Mouse (Mus musculus): ENCODE results near the gene Herpud1. TPM values are rescaled to one million over a fixed set of nuclear protein-coding genes. Genes with fewer than 3 reads are reported as not detected.
A peak's percentile ranks its signal among the peaks of the same experiment; 100 is the strongest.
"Not testable (repeated sequence)": the region's sequence is repeated elsewhere in the genome, so short reads cannot be mapped to it uniquely, and the experiment has no call there.

The Herpud1 gene
- polyA plus RNA-seq, 1 experiment from 2014 or later: 219 TPM

DNA sequence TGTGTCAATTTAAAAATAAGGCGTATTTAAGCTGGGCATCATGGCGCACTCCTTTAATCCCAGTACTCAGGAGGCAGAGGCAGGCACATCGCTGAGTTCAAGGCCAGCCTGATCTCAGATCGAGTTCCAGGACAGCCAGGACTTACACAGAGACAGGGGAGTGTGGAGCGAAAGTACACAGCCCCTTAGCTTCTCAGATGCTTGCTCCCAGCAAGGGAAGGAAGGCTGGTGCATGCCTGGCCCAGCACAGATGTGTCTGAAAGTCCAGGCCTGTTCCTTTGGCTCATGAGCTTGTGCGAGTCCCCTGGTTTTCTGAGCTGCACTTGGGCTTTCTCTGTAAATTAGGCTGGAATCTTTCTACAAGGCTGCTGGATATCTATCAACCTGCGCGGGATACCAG is 4.7 kb downstream of the Herpud1 start:
- no peak for ATAC-seq (ENCODE audit: low read depth)
- Histone ChIP-seq H3K4me2 (ENCODE audit: low read depth, low read length) (no peak overlapping the region), H3K27me3 (ENCODE audit: control insufficient read depth, insufficient read depth, low read depth, low read length) (no peaks in the 10 kb centered on the region), H3K36me3 (ENCODE audit: control insufficient read depth, insufficient read depth) (peaks cover 67% of the 10 kb centered on the region), H3K4me3 (ENCODE audit: low read depth, low read length) (no peak overlapping the region), H3K9ac (ENCODE audit: low read depth, low read length) (no peak overlapping the region), H3K9me3 (replicated peaks; ENCODE audit: control insufficient read depth, low read length) (no peaks in the 10 kb centered on the region), H3K27ac (ENCODE audit: low read length) (no peak overlapping the region), H3K4me1 (ENCODE audit: control insufficient read depth, low read depth, low read length) (peaks cover 8% of the 10 kb centered on the region)
- WGBS (ENCODE audit: insufficient replicate concordance): 92% methylated on average over 8 of the region's 8 CpGs

DNA sequence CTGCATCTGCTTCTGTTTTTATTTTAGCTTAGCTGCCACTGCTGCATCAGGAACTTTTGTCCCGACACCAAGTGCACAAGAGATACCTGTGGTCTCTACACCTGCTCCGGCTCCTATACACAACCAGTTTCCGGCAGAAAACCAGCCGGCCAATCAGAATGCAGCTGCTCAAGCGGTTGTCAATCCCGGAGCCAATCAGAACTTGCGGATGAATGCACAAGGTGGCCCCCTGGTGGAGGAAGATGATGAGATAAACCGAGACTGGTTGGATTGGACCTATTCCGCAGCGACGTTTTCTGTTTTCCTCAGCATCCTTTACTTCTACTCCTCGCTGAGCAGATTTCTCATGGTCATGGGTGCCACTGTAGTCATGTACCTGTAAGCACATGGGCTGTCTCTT is 5.9 kb downstream of the Herpud1 start:
- ATAC-seq (ENCODE audit: low read depth): no peak
- Histone ChIP-seq H3K27me3 (ENCODE audit: control insufficient read depth, insufficient read depth, low read depth, low read length) (no peaks in the 10 kb centered on the region), H3K4me1 (ENCODE audit: control insufficient read depth, low read depth, low read length) (peaks cover 8% of the 10 kb centered on the region), H3K27ac (ENCODE audit: low read length) (no peak overlapping the region), H3K4me3 (ENCODE audit: low read depth, low read length) (no peak overlapping the region), H3K9ac (ENCODE audit: low read depth, low read length) (no peak overlapping the region), H3K4me2 (ENCODE audit: low read depth, low read length) (no peak overlapping the region), H3K36me3 (ENCODE audit: control insufficient read depth, insufficient read depth) (peaks cover 68% of the 10 kb centered on the region), H3K9me3 (replicated peaks; ENCODE audit: control insufficient read depth, low read length) (no peaks in the 10 kb centered on the region)
- WGBS (ENCODE audit: insufficient replicate concordance): 86% methylated on average over 12 of the region's 12 CpGs

DNA sequence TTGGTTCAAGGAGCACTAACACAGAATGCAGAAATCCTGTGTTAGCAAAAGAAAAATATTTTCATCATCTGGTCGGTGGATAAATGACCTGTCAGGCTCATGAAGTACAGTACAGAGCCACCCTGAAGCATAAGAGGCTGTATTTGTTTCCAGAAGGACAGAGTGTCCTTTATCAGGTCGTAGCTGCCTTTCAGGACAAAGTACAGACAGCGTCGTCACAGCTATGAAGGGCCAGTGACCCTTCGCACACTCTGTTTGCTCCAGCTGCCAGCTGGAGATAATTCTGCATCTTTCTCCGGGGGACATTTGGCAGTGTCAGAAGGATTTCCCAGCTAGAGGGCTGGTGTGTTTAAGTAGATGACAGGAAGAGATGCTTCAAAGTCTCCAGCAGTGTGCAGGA is 6.4 kb downstream of the Herpud1 start:
- no peak for ATAC-seq (ENCODE audit: low read depth)
- Histone ChIP-seq H3K9ac (ENCODE audit: low read depth, low read length) (no peak overlapping the region), H3K27me3 (ENCODE audit: control insufficient read depth, insufficient read depth, low read depth, low read length) (no peaks in the 10 kb centered on the region), H3K27ac (ENCODE audit: low read length) (no peak overlapping the region), H3K4me3 (ENCODE audit: low read depth, low read length) (no peak overlapping the region), H3K4me1 (ENCODE audit: control insufficient read depth, low read depth, low read length) (peaks cover 8% of the 10 kb centered on the region), H3K4me2 (ENCODE audit: low read depth, low read length) (no peak overlapping the region), H3K36me3 (ENCODE audit: control insufficient read depth, insufficient read depth) (peaks cover 73% of the 10 kb centered on the region), H3K9me3 (replicated peaks; ENCODE audit: control insufficient read depth, low read length) (no peaks in the 10 kb centered on the region)
- 61% methylated on average over 6 of the region's 6 CpGs for WGBS (ENCODE audit: insufficient replicate concordance)

DNA sequence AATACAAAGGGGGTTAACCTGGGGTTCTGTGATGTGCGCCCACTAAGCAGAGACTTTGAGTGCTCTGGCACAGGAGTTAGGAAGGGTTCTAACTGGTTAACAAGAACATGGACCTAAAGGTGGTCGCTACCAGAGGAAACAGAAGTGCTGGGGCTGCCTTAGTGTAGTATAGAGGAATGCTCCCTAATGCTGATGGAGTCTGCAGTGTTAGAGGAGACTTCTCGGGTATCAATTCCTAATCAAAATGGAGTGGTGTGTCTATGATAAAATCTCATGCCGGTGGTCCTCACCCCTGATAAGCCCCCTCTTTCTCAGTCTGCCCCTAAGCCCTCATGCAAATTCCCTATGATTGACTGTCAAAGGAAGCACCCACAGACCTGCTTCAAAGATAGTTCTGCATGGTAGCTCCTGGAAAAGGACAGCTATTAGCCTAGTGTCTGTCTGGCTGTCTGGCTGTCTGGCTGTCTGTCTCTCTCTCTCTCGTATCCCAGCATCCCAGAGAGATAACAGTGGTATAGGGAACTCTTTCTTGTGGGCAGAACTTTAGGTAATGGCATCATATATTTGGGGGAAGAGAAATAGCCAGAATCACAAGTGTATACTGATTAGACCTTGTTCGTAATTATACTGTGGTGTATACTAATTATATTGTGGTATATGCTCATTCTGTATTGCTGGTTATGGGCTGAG is 9.8 kb downstream of the Herpud1 start:
- H3K4me3 ChIP-seq (ENCODE audit: low read depth, low read length): no peak overlapping the region
- H3K9me3 ChIP-seq (replicated peaks; ENCODE audit: control insufficient read depth, low read length): no peaks in the 10 kb centered on the region
- no peaks in the 10 kb centered on the region for H3K4me1 ChIP-seq (ENCODE audit: control insufficient read depth, low read depth, low read length)
- H3K27ac ChIP-seq (ENCODE audit: low read length): no peak overlapping the region
- no peak overlapping the region for H3K9ac ChIP-seq (ENCODE audit: low read depth, low read length)
- H3K27me3 ChIP-seq (ENCODE audit: control insufficient read depth, insufficient read depth, low read depth, low read length): no peaks in the 10 kb centered on the region
- WGBS (ENCODE audit: insufficient replicate concordance): 78% methylated on average over 6 of the region's 6 CpGs
- no peak overlapping the region for H3K4me2 ChIP-seq (ENCODE audit: low read depth, low read length)
- peaks cover 55% of the 10 kb centered on the region for H3K36me3 ChIP-seq (ENCODE audit: control insufficient read depth, insufficient read depth)
- ATAC-seq (ENCODE audit: low read depth): no peak

DNA sequence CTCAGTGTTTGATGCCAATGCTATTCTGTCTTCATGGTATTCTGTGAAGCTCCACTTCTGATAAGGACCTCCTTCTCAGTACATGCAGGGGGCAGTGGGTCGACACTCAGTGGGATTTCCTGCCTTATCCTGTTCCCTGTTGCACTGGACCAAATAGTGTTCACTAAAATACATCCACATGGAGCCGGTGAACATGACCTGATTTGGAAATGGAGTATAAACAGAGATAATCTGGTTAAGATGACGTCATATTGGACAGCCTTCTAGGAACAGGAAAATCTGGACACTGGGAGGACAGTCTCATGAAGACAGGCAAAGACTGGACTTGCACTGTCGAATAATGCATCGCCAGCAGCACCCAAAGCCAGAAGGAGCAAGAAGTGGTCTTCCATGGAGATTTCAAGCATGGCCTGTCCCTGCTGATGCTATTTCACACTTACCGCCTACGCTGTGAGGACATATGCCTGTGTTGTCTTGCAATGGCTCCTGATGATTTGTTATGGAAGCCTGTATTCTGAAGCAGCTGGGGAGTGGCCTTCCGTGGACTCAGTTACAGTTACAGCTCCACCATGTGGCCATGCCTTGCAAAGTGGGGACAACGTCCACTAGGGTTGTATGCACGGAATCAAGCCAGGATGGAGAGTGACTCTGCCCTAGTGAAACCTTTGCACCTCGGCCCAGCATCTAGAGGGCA is 10.9 kb downstream of the Herpud1 start:
- WGBS (ENCODE audit: insufficient replicate concordance): 61% methylated on average over 11 of the region's 11 CpGs
- no peaks in the 10 kb centered on the region for H3K9me3 ChIP-seq (replicated peaks; ENCODE audit: control insufficient read depth, low read length)
- H3K27ac ChIP-seq (ENCODE audit: low read length): no peak overlapping the region
- H3K9ac ChIP-seq (ENCODE audit: low read depth, low read length): no peak overlapping the region
- H3K4me1 ChIP-seq (ENCODE audit: control insufficient read depth, low read depth, low read length): no peaks in the 10 kb centered on the region
- no peaks in the 10 kb centered on the region for H3K27me3 ChIP-seq (ENCODE audit: control insufficient read depth, insufficient read depth, low read depth, low read length)
- H3K4me2 ChIP-seq (ENCODE audit: low read depth, low read length): no peak overlapping the region
- peaks cover 44% of the 10 kb centered on the region for H3K36me3 ChIP-seq (ENCODE audit: control insufficient read depth, insufficient read depth)
- no peak overlapping the region for H3K4me3 ChIP-seq (ENCODE audit: low read depth, low read length)
- peak; percentile 58 for ATAC-seq (ENCODE audit: low read depth)

DNA sequence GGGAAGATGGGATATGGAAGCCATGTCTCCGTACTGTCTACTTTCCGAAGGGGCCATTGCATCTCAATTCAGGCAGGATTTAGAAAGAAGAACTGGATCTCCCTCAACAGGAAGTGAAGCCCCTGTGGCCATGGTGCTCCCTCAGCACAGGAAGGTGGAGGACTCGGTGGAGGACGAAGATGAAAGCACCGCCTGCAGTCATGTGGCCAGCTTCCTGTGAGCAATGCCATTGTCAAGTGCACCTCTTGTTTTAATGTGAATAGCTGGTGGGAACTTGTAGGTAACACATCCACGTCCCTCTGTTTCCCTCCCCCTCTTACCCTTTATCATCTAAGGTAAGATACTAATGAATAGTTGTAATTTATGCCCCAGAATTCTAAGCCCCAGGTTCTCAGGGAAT is 12.3 kb downstream of the Herpud1 start:
- no peaks in the 10 kb centered on the region for H3K9me3 ChIP-seq (replicated peaks; ENCODE audit: control insufficient read depth, low read length)

DNA sequence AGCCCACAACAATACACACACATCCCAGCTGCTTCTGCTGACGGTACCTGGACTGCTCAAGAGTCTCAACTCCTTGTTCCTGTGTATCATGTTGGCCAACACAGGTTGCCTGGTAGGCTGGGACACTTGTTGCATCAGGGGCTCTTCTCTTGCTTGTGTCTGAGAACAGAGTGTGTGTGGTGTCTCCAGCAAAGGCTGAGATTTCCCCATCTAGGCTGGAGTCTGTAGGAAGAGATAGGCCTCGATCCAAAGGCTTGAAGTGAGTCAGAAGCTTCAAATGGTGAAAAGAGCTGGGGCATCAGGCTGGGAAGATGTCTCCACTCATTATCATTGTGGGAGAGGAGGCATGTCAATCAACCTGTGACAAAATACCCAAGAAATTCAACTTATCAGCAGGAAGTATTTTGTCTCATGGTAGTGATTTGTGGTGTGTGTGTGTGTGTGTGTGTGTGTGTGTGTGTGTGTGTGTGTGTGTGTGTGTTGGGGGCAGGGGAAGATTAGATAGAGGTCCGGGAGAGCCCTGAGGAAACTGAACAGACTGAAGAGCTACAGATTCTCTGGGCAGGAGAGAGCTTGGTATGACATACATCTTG is 13.2 kb downstream of the Herpud1 start:
- no peak overlapping the region for H3K9ac ChIP-seq (ENCODE audit: low read depth, low read length)
- H3K4me1 ChIP-seq (ENCODE audit: control insufficient read depth, low read depth, low read length): no peaks in the 10 kb centered on the region
- H3K27me3 ChIP-seq (ENCODE audit: control insufficient read depth, insufficient read depth, low read depth, low read length): no peaks in the 10 kb centered on the region
- ATAC-seq (ENCODE audit: low read depth): no peak
- no peaks in the 10 kb centered on the region for H3K9me3 ChIP-seq (replicated peaks; ENCODE audit: control insufficient read depth, low read length)
- peaks cover 21% of the 10 kb centered on the region for H3K36me3 ChIP-seq (ENCODE audit: control insufficient read depth, insufficient read depth)
- H3K4me3 ChIP-seq (ENCODE audit: low read depth, low read length): no peak overlapping the region
- WGBS (ENCODE audit: insufficient replicate concordance): 43% methylated on average over 3 of the region's 3 CpGs
- H3K27ac ChIP-seq (ENCODE audit: low read length): no peak overlapping the region
- no peak overlapping the region for H3K4me2 ChIP-seq (ENCODE audit: low read depth, low read length)

More for the DNA sequence above, 12.3 kb downstream of the Herpud1 start:
- Histone ChIP-seq H3K27ac (ENCODE audit: low read length) (no peak overlapping the region), H3K9ac (ENCODE audit: low read depth, low read length) (no peak overlapping the region), H3K4me3 (ENCODE audit: low read depth, low read length) (no peak overlapping the region), H3K4me1 (ENCODE audit: control insufficient read depth, low read depth, low read length) (no peaks in the 10 kb centered on the region), H3K4me2 (ENCODE audit: low read depth, low read length) (no peak overlapping the region), H3K36me3 (ENCODE audit: control insufficient read depth, insufficient read depth) (peaks cover 30% of the 10 kb centered on the region), H3K27me3 (ENCODE audit: control insufficient read depth, insufficient read depth, low read depth, low read length) (no peaks in the 10 kb centered on the region)
- WGBS (ENCODE audit: insufficient replicate concordance): 57% methylated on average over 6 of the region's 6 CpGs
- ATAC-seq (ENCODE audit: low read depth): no peak

DNA sequence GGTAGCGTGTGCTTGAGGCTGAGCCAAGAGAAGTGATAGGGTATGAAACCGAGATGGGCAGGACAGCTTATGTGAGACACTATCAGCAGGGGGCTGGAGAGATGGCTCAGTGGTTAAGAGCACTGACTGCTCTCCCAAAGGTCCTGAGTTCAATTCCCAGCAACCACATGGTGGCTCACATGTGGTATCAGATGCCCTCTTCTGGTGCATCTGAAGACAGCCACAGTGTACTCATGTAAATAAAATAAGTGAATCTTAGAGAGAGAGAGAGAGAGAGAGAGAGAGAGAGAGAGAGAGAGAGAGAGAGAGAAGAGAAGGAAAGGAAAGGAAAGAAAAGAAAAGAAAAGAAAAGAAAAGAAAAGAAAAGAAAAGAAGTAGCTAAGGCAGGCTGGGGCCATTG is 13.7 kb downstream of the Herpud1 start:
- H3K4me3 ChIP-seq (ENCODE audit: low read depth, low read length); H3K27me3 ChIP-seq (ENCODE audit: control insufficient read depth, insufficient read depth, low read depth, low read length); H3K4me1 ChIP-seq (ENCODE audit: control insufficient read depth, low read depth, low read length); H3K4me2 ChIP-seq (ENCODE audit: low read depth, low read length); ATAC-seq (ENCODE audit: low read depth); H3K9ac ChIP-seq (ENCODE audit: low read depth, low read length); H3K27ac ChIP-seq (ENCODE audit: low read length); H3K9me3 ChIP-seq (replicated peaks; ENCODE audit: control insufficient read depth, low read length): not testable (repeated sequence)
- WGBS (ENCODE audit: insufficient replicate concordance): 50% methylated on average over 2 of the region's 2 CpGs
- peaks cover 16% of the 10 kb centered on the region for H3K36me3 ChIP-seq (ENCODE audit: control insufficient read depth, insufficient read depth)

DNA sequence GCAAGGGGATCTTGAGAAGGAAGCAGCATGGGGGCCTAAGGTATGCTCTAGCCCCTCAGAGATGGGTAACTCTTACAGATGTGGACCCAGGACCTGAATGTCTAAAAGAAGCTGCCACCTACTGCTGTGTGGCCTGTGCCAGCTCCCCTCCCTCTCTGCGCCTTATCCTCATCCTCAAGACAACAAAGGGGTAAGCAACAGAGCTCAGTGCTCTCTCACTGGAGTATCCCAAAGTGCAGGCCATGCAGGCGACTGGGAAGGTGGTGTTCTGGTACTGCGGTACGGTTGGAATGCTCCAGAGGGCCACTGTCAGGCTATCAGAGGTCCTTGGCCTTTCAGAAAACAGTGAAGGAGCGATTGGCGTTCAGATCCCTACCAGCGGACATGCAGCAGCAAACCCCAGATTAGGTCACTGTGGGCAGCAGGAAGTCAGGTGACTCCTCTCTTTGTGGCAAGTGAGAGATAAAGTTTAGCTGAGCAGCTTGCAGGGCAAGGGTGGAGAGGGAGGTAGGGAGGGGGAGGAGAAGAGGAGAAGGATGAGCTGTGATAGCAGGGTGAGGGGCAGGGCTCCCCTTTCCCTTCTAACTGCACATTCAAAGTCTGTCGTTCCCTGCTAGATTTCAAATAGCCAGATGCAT is 22.3 kb downstream of the Herpud1 start:
- H3K4me1 ChIP-seq (ENCODE audit: control insufficient read depth, low read depth, low read length): peaks cover 4% of the 10 kb centered on the region; the same call in 1 of the 2 replicates
- H3K9me3 ChIP-seq (replicated peaks; ENCODE audit: control insufficient read depth, low read length): no peaks in the 10 kb centered on the region
- ATAC-seq (ENCODE audit: low read depth): peak; percentile 32; the same call in 1 of the 2 replicates
- H3K9ac ChIP-seq (ENCODE audit: low read depth, low read length): no peak overlapping the region
- no peak overlapping the region for H3K4me3 ChIP-seq (ENCODE audit: low read depth, low read length)
- H3K27me3 ChIP-seq (ENCODE audit: control insufficient read depth, insufficient read depth, low read depth, low read length): no peaks in the 10 kb centered on the region
- H3K36me3 ChIP-seq (ENCODE audit: control insufficient read depth, insufficient read depth): no peaks in the 10 kb centered on the region
- 23% methylated on average over 8 of the region's 8 CpGs for WGBS (ENCODE audit: insufficient replicate concordance)
- H3K4me2 ChIP-seq (ENCODE audit: low read depth, low read length): no peak overlapping the region
- H3K27ac ChIP-seq (ENCODE audit: low read length): no peak overlapping the region
